Mouse (Mus musculus) testis, adult 2 months (tissue): Measurements from ENCODE around the gene Tub. TPM values are rescaled to one million over a fixed set of nuclear protein-coding genes. Genes with fewer than 3 reads are reported as not detected.

Experiments
- H3K27ac ChIP-seq: fragments of 200-500 bp; 2 replicates; pipeline ENCODE4 v1.5.1; 2012; ENCODE audit warnings: low read depth, low read length; ENCODE audit not compliant: control insufficient read depth, insufficient read depth
- H3K27me3 ChIP-seq: fragments of 200-500 bp; 2 replicates; pipeline ENCODE4 v1.6.1; 2012; ENCODE audit warnings: mild to moderate bottlenecking, low read length, moderate library complexity; ENCODE audit not compliant: control insufficient read depth, insufficient read depth
- H3K36me3 ChIP-seq: fragments of 200-500 bp; 2 replicates; pipeline ENCODE4 v1.6.1; 2012; ENCODE audit warnings: mild to moderate bottlenecking, low read length; ENCODE audit not compliant: control insufficient read depth, insufficient read depth
- H3K4me1 ChIP-seq: fragments of 200-500 bp; 2 replicates; pipeline ENCODE4 v1.6.1; 2012; ENCODE audit warnings: low read length; ENCODE audit not compliant: control insufficient read depth, insufficient read depth
- H3K4me3 ChIP-seq: fragments of 200-500 bp; 2 replicates; pipeline ENCODE4 v1.5.1; 2012; ENCODE audit warnings: low read depth, mild to moderate bottlenecking, low read length, moderate library complexity, mixed read lengths; ENCODE audit not compliant: control insufficient read depth
- CTCF ChIP-seq: fragments of 200-500 bp; IDR thresholded peaks from 2 replicates; pipeline ENCODE4 v1.5.1; 2012; ENCODE audit warnings: low read depth, mild to moderate bottlenecking, inconsistent platforms, low read length, moderate library complexity; ENCODE audit not compliant: control insufficient read depth, insufficient read depth, insufficient replicate concordance
- POLR2A ChIP-seq: fragments of 200-500 bp; IDR thresholded peaks from 2 replicates; pipeline ENCODE4 v1.6.1; 2012; ENCODE audit warnings: low read depth, mild to moderate bottlenecking, inconsistent platforms, low read length, moderate library complexity; ENCODE audit not compliant: control insufficient read depth
- polyA plus RNA-seq: library from polyadenylated mRNA; depleted of rRNA; stranded (reverse); fragments of >200 nt; gene quantifications from 2 replicates; pipeline ENCODE4 v1.2.3, GENCODE M21; 2012

The Tub gene
- polyA plus RNA-seq, 1 experiment: 12.5 TPM

GRCm38 (mm10) chr7:109009260-109009659 is 59.1 kb downstream of the Tub start:
- no peak for TF ChIP-seq CTCF
- no peak for TF ChIP-seq POLR2A
- no peaks in the 10 kb centered on the region for H3K36me3 ChIP-seq
- H3K4me1 ChIP-seq: peaks cover 7% of the 10 kb centered on the region
- no peaks in the 10 kb centered on the region for H3K27me3 ChIP-seq
- H3K4me3 ChIP-seq: no peak overlapping the region
- H3K27ac ChIP-seq: no peak overlapping the region

GRCm38 (mm10) chr7:109010720-109011595 is 60.8 kb downstream of the Tub start:
- TF ChIP-seq POLR2A (no peak), CTCF (no peak)
- Histone ChIP-seq H3K4me1 (peaks cover 7% of the 10 kb centered on the region), H3K36me3 (no peaks in the 10 kb centered on the region), H3K27me3 (no peaks in the 10 kb centered on the region), H3K4me3 (peak overlapping the region; percentile 84), H3K27ac (no peak overlapping the region)

GRCm38 (mm10) chr7:109011596-109012180 is 61.5 kb downstream of the Tub start:
- Histone ChIP-seq H3K27ac (no peak overlapping the region), H3K4me1 (peaks cover 7% of the 10 kb centered on the region), H3K4me3 (peak overlapping the region; percentile 84), H3K36me3 (no peaks in the 10 kb centered on the region), H3K27me3 (no peaks in the 10 kb centered on the region)
- TF ChIP-seq POLR2A: no peak
- TF ChIP-seq CTCF: no peak

GRCm38 (mm10) chr7:109012575-109012974 is 62.4 kb downstream of the Tub start:
- Histone ChIP-seq H3K27ac (no peak overlapping the region), H3K27me3 (no peaks in the 10 kb centered on the region), H3K36me3 (no peaks in the 10 kb centered on the region), H3K4me1 (peaks cover 7% of the 10 kb centered on the region), H3K4me3 (no peak overlapping the region)
- TF ChIP-seq POLR2A: no peak
- no peak for TF ChIP-seq CTCF

- H3K27me3 ChIP-seq: no peaks in the 10 kb centered on the region
- H3K27ac ChIP-seq: no peak overlapping the region
Measured at GRCm38 (mm10) chr7:109012998-109013625, 63.0 kb downstream of the Tub start.

GRCm38 (mm10) chr7:109014851-109015250 is 64.7 kb downstream of the Tub start:
- no peak overlapping the region for H3K27ac ChIP-seq
- H3K27me3 ChIP-seq: no peaks in the 10 kb centered on the region
- peaks cover 7% of the 10 kb centered on the region for H3K4me1 ChIP-seq
- H3K4me3 ChIP-seq: no peak overlapping the region
- TF ChIP-seq CTCF (no peak), POLR2A (no peak)
- H3K36me3 ChIP-seq: no peaks in the 10 kb centered on the region

More at GRCm38 (mm10) chr7:109012998-109013625, 63.0 kb downstream of the Tub start:
- no peak overlapping the region for H3K4me3 ChIP-seq
- H3K4me1 ChIP-seq: peaks cover 7% of the 10 kb centered on the region
- no peak for TF ChIP-seq POLR2A
- no peak for TF ChIP-seq CTCF
- H3K36me3 ChIP-seq: no peaks in the 10 kb centered on the region

- H3K27me3 ChIP-seq: no peaks in the 10 kb centered on the region
- no peaks in the 10 kb centered on the region for H3K36me3 ChIP-seq
- no peak for TF ChIP-seq POLR2A
- H3K4me1 ChIP-seq: peaks cover 4% of the 10 kb centered on the region
- H3K27ac ChIP-seq: no peak overlapping the region
- no peak overlapping the region for H3K4me3 ChIP-seq
Measured at GRCm38 (mm10) chr7:109016378-109016923, 66.3 kb downstream of the Tub start.
